Mouse (Mus musculus): ENCODE measurements around the gene Kif5a. TPM values are rescaled to one million over a fixed set of nuclear protein-coding genes. Genes with fewer than 3 reads are reported as not detected.

Gene Kif5a
- total and polyA plus RNA-seq, 3 experiments: 0.34 to 2.2 (median 0.45) TPM

DNA sequence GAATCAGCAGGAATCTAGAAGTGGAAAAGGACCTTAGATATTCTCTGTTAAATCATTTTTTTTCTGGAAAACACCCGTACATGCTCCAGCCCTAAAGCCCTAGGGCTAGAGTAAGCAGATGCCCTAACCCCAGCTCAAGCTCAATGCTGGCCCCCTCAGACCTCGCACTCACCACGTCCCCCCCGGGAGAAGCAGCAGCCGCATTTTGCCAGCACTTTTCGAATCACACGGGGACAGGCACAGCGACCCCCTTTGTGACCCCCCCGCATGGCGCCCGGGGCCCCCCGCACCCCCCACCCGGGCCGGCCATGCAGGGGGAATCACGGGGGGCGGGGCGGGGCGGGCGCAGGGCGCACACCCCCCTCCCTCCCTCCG lies 75.1 kb downstream of the Kif5a start:
- H3K9ac ChIP-seq (ENCODE audit: low read depth, low read length): peak overlapping the region; percentile 77
- peak in 1 of 2 experiments; percentile 46 for DNase-seq
- H3K27me3 ChIP-seq (ENCODE audit: control insufficient read depth, insufficient read depth, low read length): no peaks in the 10 kb centered on the region
- intact Hi-C loops (cut with DNase I): no loop called here
- H3K4me1 ChIP-seq (ENCODE audit: control insufficient read depth, insufficient read depth, low read length): peaks cover 1% of the 10 kb centered on the region
- peak overlapping the region; percentile 66 for H3K4me3 ChIP-seq
- TF ChIP-seq CTCF (IDR thresholded peaks at IDR 0.05) (no peak), POLR2A (IDR thresholded peaks at IDR 0.05; ENCODE audit: insufficient read depth, low read depth, low read length) (no peak), EP300 (IDR thresholded peaks at IDR 0.05; ENCODE audit: insufficient read depth, low read depth, low read length) (no peak)
- H3K79me2 ChIP-seq (replicated peaks; ENCODE audit: control insufficient read depth, insufficient read depth, low read length): no peaks in the 10 kb centered on the region
- WGBS: 4% methylated on average over 18 of the region's 21 CpGs
- no peak overlapping the region; the same call in 1 of the 2 replicates for H3K27ac ChIP-seq
- no peaks in the 10 kb centered on the region for H3K36me3 ChIP-seq (ENCODE audit: control insufficient read depth, insufficient read depth, low read length)

DNA sequence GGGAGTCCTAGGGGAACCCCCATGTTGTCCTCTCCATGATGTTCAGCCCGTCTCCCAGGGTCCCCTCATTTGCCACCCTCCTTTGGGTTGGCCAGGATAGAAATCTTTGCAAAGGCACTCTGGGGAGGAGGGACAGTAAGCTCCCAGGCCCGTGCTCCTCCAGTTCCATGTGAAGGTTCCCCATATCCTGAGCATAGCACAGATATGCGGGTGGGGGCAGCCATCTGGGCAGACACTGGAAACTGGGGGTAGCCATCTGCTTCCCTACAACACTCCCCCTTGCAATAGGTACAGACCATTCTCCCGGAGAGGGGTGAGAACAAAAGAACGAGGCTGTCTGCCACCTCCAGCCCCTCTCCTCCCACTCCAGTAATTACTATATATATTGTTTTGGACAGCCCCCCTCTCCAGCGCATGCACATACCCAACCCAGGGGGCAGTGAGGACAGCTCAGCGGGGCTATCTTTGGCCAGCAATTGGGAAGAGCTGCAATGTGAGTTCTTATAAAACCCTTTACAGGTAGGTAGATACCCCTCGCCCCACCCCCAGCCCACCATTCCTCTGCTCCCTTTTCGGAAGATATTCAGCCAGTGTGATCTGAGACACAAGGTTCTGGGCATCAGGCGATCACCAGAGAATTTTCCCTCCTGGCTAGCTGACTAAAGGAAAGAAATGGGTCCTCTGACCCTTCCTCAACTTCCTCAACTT lies 75.6 kb downstream of the Kif5a start:
- intact Hi-C loops (cut with DNase I): no loop called here
- peaks cover 1% of the 10 kb centered on the region for H3K4me1 ChIP-seq (ENCODE audit: control insufficient read depth, insufficient read depth, low read length)
- H3K27me3 ChIP-seq (ENCODE audit: control insufficient read depth, insufficient read depth, low read length): no peaks in the 10 kb centered on the region
- DNase-seq: peak in 1 of 2 experiments; percentile 28
- no peaks in the 10 kb centered on the region for H3K36me3 ChIP-seq (ENCODE audit: control insufficient read depth, insufficient read depth, low read length)
- H3K79me2 ChIP-seq (replicated peaks; ENCODE audit: control insufficient read depth, insufficient read depth, low read length): no peaks in the 10 kb centered on the region
- H3K27ac ChIP-seq: no peak overlapping the region
- TF ChIP-seq CTCF (IDR thresholded peaks at IDR 0.05) (no peak), EP300 (IDR thresholded peaks at IDR 0.05; ENCODE audit: insufficient read depth, low read depth, low read length) (peak; percentile 4; the same call in 1 of the 2 replicates), POLR2A (IDR thresholded peaks at IDR 0.05; ENCODE audit: insufficient read depth, low read depth, low read length) (0 out of 2 replicates have a peak, but pooled peaks have one; percentile 31)
- 49% methylated on average over 10 of the region's 10 CpGs for WGBS
- no peak overlapping the region for H3K4me3 ChIP-seq
- no peak overlapping the region for H3K9ac ChIP-seq (ENCODE audit: low read depth, low read length)

DNA sequence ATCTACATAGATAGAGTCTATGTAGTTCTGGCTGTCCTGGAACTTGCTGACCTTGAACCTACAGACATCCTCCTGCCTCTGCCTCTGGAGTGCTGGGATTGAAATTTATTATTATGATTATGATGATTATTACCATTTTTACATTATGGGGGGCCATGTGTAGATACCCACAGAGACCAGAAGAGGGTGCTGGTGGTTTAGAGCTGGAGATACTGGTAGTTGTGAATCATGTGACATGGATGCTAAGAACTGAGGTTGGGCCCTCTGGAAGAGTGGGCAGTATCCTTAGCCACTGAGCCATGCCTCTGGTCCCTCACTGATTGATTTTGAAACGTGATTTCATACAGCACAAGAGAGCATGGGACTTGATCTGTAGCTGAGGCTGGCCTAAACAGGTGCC lies 76.7 kb downstream of the Kif5a start:
- 79% methylated on average over 1 of the region's 1 CpGs for WGBS
- no peak overlapping the region for H3K9ac ChIP-seq (ENCODE audit: low read depth, low read length)
- peak in 1 of 2 experiments; percentile 17 for DNase-seq
- TF ChIP-seq POLR2A (IDR thresholded peaks at IDR 0.05; ENCODE audit: insufficient read depth, low read depth, low read length): peak; percentile 23; the same call in 1 of the 2 replicates
- TF ChIP-seq EP300 (IDR thresholded peaks at IDR 0.05; ENCODE audit: insufficient read depth, low read depth, low read length): no peak
- peak; percentile 59 for TF ChIP-seq CTCF (IDR thresholded peaks at IDR 0.05)
- H3K36me3 ChIP-seq (ENCODE audit: control insufficient read depth, insufficient read depth, low read length): no peaks in the 10 kb centered on the region
- H3K4me1 ChIP-seq (ENCODE audit: control insufficient read depth, insufficient read depth, low read length): peaks cover 1% of the 10 kb centered on the region
- no peak overlapping the region for H3K27ac ChIP-seq
- no peaks in the 10 kb centered on the region for H3K79me2 ChIP-seq (replicated peaks; ENCODE audit: control insufficient read depth, insufficient read depth, low read length)
- intact Hi-C loops (cut with DNase I): no loop called here
- no peak overlapping the region for H3K4me3 ChIP-seq
- H3K27me3 ChIP-seq (ENCODE audit: control insufficient read depth, insufficient read depth, low read length): no peaks in the 10 kb centered on the region

DNA sequence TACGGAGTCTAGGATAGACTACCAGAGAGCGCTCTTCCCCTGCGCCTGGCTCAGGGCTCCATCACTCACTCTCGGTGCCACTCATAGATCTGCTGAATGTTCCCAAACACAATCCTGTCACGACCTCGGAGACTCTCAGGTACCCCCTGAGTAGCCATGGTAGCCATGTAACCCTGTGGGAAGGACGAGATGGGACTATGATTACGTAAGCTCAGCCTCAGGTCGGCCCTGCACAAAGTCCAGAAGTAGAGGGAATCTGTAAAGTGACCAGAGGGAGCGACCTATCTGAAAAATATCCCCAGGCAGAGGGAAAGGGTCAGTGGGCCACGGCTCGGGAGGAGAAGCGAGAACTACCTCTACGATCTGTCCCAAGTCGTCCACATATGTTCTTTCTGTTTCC lies 77.6 kb downstream of the Kif5a start:
- peak in 1 of 2 experiments; percentile 20 for DNase-seq
- no peak overlapping the region for H3K27ac ChIP-seq
- no peaks in the 10 kb centered on the region for H3K27me3 ChIP-seq (ENCODE audit: control insufficient read depth, insufficient read depth, low read length)
- H3K36me3 ChIP-seq (ENCODE audit: control insufficient read depth, insufficient read depth, low read length): no peaks in the 10 kb centered on the region
- H3K4me3 ChIP-seq: no peak overlapping the region
- H3K79me2 ChIP-seq (replicated peaks; ENCODE audit: control insufficient read depth, insufficient read depth, low read length): no peaks in the 10 kb centered on the region
- no peaks in the 10 kb centered on the region; the same call in 1 of the 2 replicates for H3K4me1 ChIP-seq (ENCODE audit: control insufficient read depth, insufficient read depth, low read length)
- intact Hi-C loops (cut with DNase I): no loop called here
- TF ChIP-seq CTCF (IDR thresholded peaks at IDR 0.05) (no peak), POLR2A (IDR thresholded peaks at IDR 0.05; ENCODE audit: insufficient read depth, low read depth, low read length) (0 out of 2 replicates have a peak, but pooled peaks have one; percentile 38)
- 88% methylated on average over 15 of the region's 15 CpGs for WGBS
- no peak overlapping the region for H3K9ac ChIP-seq (ENCODE audit: low read depth, low read length)

DNA sequence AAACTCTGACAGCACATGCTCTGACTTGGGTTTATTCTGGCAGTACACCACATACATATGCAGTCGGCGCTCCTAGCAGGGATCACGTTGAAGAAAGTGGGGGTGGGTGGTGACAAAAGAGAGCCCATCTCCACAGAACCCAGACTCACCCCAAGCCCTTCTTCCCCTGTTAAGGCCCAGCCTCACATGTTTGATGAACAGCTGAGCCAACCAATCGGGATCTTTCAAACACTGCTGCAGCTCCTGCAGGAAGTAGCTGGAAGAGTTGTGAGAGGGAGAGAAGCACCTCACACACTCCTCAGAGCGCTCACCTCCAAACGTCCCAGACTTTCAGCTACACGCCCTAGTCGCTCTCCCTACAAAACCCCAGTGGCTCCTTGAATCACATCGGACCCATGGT lies 78.0 kb downstream of the Kif5a start:
- intact Hi-C loops (cut with DNase I): no loop called here

DNA sequence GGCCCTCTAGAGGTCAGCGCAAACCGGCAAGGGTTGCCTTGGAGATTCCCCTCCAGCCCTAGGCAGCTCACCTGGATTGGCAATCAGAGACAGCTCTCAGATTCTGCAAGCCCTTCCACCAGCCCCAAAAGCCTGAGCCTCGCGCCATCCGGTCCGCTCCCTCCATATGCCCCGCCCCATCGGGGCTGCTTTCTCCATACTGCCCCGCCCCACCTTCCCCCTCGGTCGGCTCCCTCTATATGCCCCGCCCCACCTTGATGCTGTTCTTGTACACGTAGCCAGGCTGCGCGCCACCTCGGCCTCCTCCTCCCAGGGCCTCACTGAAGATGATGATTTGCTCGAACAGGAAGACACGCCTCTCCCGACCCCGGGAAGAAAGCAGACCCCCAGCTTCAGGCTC lies 79.4 kb downstream of the Kif5a start:
- H3K27ac ChIP-seq: peak overlapping the region; percentile 91
- intact Hi-C loops (cut with DNase I): no loop called here
- peak overlapping the region; percentile 55 for H3K4me3 ChIP-seq
- no peaks in the 10 kb centered on the region for H3K36me3 ChIP-seq (ENCODE audit: control insufficient read depth, insufficient read depth, low read length)
- DNase-seq: peak; percentile 38 to 52
- 14% methylated on average over 20 of the region's 20 CpGs for WGBS
- H3K27me3 ChIP-seq (ENCODE audit: control insufficient read depth, insufficient read depth, low read length): no peaks in the 10 kb centered on the region
- H3K4me1 ChIP-seq (ENCODE audit: control insufficient read depth, insufficient read depth, low read length): no peaks in the 10 kb centered on the region; the same call in 1 of the 2 replicates
- H3K79me2 ChIP-seq (replicated peaks; ENCODE audit: control insufficient read depth, insufficient read depth, low read length): no peaks in the 10 kb centered on the region
- H3K9ac ChIP-seq (ENCODE audit: low read depth, low read length): peak overlapping the region; percentile 57
- TF ChIP-seq POLR2A (IDR thresholded peaks at IDR 0.05; ENCODE audit: insufficient read depth, low read depth, low read length): 0 out of 2 replicates have a peak, but pooled peaks have one; percentile 34
- no peak for TF ChIP-seq CTCF (IDR thresholded peaks at IDR 0.05)

More for the DNA sequence above, 78.0 kb downstream of the Kif5a start:
- DNase-seq: peak in 1 of 2 experiments; percentile 17
- no peak overlapping the region for H3K27ac ChIP-seq
- no peaks in the 10 kb centered on the region; the same call in 1 of the 2 replicates for H3K4me1 ChIP-seq (ENCODE audit: control insufficient read depth, insufficient read depth, low read length)
- WGBS: 75% methylated on average over 9 of the region's 9 CpGs
- no peaks in the 10 kb centered on the region for H3K79me2 ChIP-seq (replicated peaks; ENCODE audit: control insufficient read depth, insufficient read depth, low read length)
- no peak overlapping the region for H3K4me3 ChIP-seq
- no peak for TF ChIP-seq POLR2A (IDR thresholded peaks at IDR 0.05; ENCODE audit: insufficient read depth, low read depth, low read length)
- no peak for TF ChIP-seq CTCF (IDR thresholded peaks at IDR 0.05)
- no peak for TF ChIP-seq EP300 (IDR thresholded peaks at IDR 0.05; ENCODE audit: insufficient read depth, low read depth, low read length)
- no peak overlapping the region for H3K9ac ChIP-seq (ENCODE audit: low read depth, low read length)
- H3K36me3 ChIP-seq (ENCODE audit: control insufficient read depth, insufficient read depth, low read length): no peaks in the 10 kb centered on the region
- no peaks in the 10 kb centered on the region for H3K27me3 ChIP-seq (ENCODE audit: control insufficient read depth, insufficient read depth, low read length)
